Mouse (Mus musculus) heart, adult 2 months (tissue): ENCODE measurements around the gene Ermard. TPM values are rescaled to one million over a fixed set of nuclear protein-coding genes. Genes with fewer than 3 reads are reported as not detected.

Experiments used
- DNase-seq, 2 experiments: peaks; one replicate each; pipeline ENCODE4 v3.0.0; 2021
- H3K27ac ChIP-seq: fragments of 200-600 bp; 2 replicates; pipeline ENCODE4 v1.8.1; 2022
- H3K27me3 ChIP-seq: fragments of 200-500 bp; 2 replicates; pipeline ENCODE4 v1.6.1; 2012; ENCODE audit warnings: mild to moderate bottlenecking, low read length, inconsistent platforms, mixed read lengths; ENCODE audit not compliant: control insufficient read depth, insufficient read depth
- H3K36me3 ChIP-seq: fragments of 200-500 bp; 2 replicates; pipeline ENCODE4 v1.6.1; 2012; ENCODE audit warnings: low read length, inconsistent platforms; ENCODE audit not compliant: control insufficient read depth, insufficient read depth
- H3K4me1 ChIP-seq: fragments of 200-500 bp; 2 replicates; pipeline ENCODE4 v1.6.1; 2011; ENCODE audit warnings: low read length; ENCODE audit not compliant: control insufficient read depth, insufficient read depth
- H3K4me3 ChIP-seq: fragments of 200-600 bp; 2 replicates; pipeline ENCODE4 v1.8.1; 2022
- H3K79me2 ChIP-seq: fragments of 200-500 bp; replicated peaks from 2 replicates; pipeline ENCODE4 v1.6.1; 2012; ENCODE audit warnings: mild to moderate bottlenecking, inconsistent platforms, low read length, moderate library complexity, mixed read lengths; ENCODE audit not compliant: control insufficient read depth, insufficient read depth
- H3K9ac ChIP-seq: fragments of 200-500 bp; 2 replicates; pipeline ENCODE4 v1.6.1; 2012; ENCODE audit warnings: low read depth, mild to moderate bottlenecking, control low read depth, inconsistent platforms, low read length, mixed read lengths
- CTCF ChIP-seq: fragments of 200-600 bp; IDR thresholded peaks from 2 replicates; pipeline ENCODE4 v1.8.1; 2022; ENCODE audit warnings: antibody characterized with exemption, mild to moderate bottlenecking, moderate library complexity
- EP300 ChIP-seq: fragments of 200-500 bp; IDR thresholded peaks from 2 replicates; pipeline ENCODE4 v1.6.1; 2011; ENCODE audit warnings: low read depth, low read length, control low read depth; ENCODE audit not compliant: insufficient read depth
- POLR2A ChIP-seq: fragments of 200-500 bp; IDR thresholded peaks from 2 replicates; pipeline ENCODE4 v1.6.1; 2011; ENCODE audit warnings: mild to moderate bottlenecking, low read depth, low read length, control low read depth; ENCODE audit not compliant: insufficient read depth
- WGBS: fragments of 180-500 bp; shearing (Covaris S2); methylation state at CpG from one replicate; pipeline ENCODE4 v1.1.7; 2018; 5-methylcytosine and 5-hydroxymethylcytosine counted together
- intact Hi-C: fragments of 180-260 bp; cut with DNase I; formaldehyde crosslinking; loops from one replicate; pipeline ENCODE4 v1.15.1; 2025
- polyA plus RNA-seq: library from polyadenylated mRNA; depleted of rRNA; stranded (reverse); fragments of >200 nt; gene quantifications from 2 replicates; pipeline ENCODE4 v1.2.3, GENCODE M21; 2012
- total RNA-seq, 2 experiments: library from RNA; stranded (reverse); gene quantifications; 2 replicates each; pipeline ENCODE4 v1.2.3; 2021

The Ermard gene
- total and polyA plus RNA-seq, 3 experiments, result 23.6 to 34.4 (median 25.8) TPM

DNA sequence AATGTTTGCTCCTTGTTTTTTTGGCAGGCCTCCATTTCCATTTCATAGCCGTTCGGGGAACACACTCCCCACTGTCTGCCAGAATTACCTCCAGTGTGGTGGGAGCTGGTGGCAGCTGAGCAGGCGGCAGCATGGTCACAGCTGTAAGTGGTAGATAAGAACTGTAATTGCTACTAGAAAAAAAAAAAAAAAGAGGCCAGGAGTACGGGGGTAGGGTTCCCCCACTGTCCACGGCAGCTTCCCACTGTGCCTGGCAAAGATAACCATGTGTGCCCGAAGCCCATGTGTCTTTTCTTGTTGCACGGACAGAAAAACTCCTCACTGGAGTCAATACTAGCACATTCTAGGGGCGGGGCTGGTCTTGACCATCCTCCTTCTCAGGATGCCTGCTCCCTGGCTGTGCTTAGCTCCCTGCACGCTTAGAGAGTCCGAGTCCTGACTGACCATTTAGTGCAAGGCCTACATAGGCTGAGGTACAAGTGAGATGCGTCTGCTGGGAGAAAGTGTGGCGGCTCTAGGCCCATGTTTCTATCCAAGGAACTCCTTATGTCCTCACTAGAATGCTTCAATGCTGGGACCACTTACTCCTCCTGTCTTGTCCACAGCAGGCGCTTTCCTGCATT, 43.3 kb downstream of the Ermard start:
- intact Hi-C loops, result no loop called here

DNA sequence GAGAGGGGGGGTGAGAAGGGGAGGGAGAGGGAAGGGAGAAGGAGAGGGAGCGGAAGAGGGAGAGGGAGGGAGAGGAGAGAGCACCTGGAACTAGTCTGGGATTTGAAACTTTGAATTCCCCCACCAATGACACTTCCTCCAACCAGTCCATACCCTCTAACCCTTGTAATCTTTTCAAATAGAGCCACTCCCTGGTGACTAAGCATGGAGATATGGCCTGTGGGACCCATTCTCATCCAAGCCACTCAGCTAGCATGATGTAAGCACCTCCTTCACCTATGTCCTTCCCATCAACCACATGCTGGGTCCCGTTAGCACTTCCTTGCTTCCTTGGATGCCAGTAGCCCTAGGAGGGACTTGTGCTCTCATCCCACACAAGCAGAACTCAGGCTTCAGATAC, 44.0 kb downstream of the Ermard start:
- H3K4me1 ChIP-seq, result no peaks in the 10 kb centered on the region
- H3K36me3 ChIP-seq, result no peaks in the 10 kb centered on the region
- no peaks in the 10 kb centered on the region for H3K27me3 ChIP-seq
- no peak overlapping the region for H3K9ac ChIP-seq
- no peak for TF ChIP-seq EP300
- no peak overlapping the region for H3K4me3 ChIP-seq
- no peak overlapping the region for H3K27ac ChIP-seq
- intact Hi-C loops, result no loop called here
- H3K79me2 ChIP-seq, result no peaks in the 10 kb centered on the region
- 56% methylated on average over 2 of the region's 2 CpGs for WGBS
- no peak for DNase-seq

More for the DNA sequence above, 43.3 kb downstream of the Ermard start:
- H3K79me2 ChIP-seq, result no peaks in the 10 kb centered on the region
- H3K4me3 ChIP-seq, result no peak overlapping the region
- DNase-seq, result no peak
- TF ChIP-seq CTCF (no peak), POLR2A (no peak), EP300 (no peak)
- H3K27me3 ChIP-seq, result no peaks in the 10 kb centered on the region
- H3K27ac ChIP-seq, result no peak overlapping the region
- no peaks in the 10 kb centered on the region for H3K36me3 ChIP-seq
- 41% methylated on average over 13 of the region's 13 CpGs for WGBS
- no peaks in the 10 kb centered on the region for H3K4me1 ChIP-seq
- no peak overlapping the region for H3K9ac ChIP-seq

GRCm38 (mm10) chr17:15088166-15088565, 47.2 kb downstream of the Ermard start:
- Histone ChIP-seq H3K4me3 (no peak overlapping the region), H3K27ac (no peak overlapping the region), H3K79me2 (no peaks in the 10 kb centered on the region), H3K36me3 (no peaks in the 10 kb centered on the region), H3K4me1 (no peaks in the 10 kb centered on the region), H3K9ac (no peak overlapping the region), H3K27me3 (no peaks in the 10 kb centered on the region)
- intact Hi-C loops, result no loop called here
- no peak for DNase-seq
- no peak for TF ChIP-seq POLR2A
- TF ChIP-seq EP300, result no peak
- TF ChIP-seq CTCF, result no peak
- 42% methylated on average over 2 of the region's 2 CpGs for WGBS

- intact Hi-C loops, result no loop called here
- no peak overlapping the region for H3K9ac ChIP-seq
- no peaks in the 10 kb centered on the region for H3K79me2 ChIP-seq
- no peak overlapping the region for H3K27ac ChIP-seq
- no peak overlapping the region for H3K4me3 ChIP-seq
- WGBS, result 40% methylated on average over 8 of the region's 8 CpGs
- TF ChIP-seq POLR2A (no peak), EP300 (no peak), CTCF (no peak)
- DNase-seq, result no peak
- no peaks in the 10 kb centered on the region for H3K4me1 ChIP-seq
- H3K36me3 ChIP-seq, result no peaks in the 10 kb centered on the region
- H3K27me3 ChIP-seq, result no peaks in the 10 kb centered on the region
Measured at GRCm38 (mm10) chr17:15088591-15089001, 47.6 kb downstream of the Ermard start.

- Histone ChIP-seq H3K4me1 (no peaks in the 10 kb centered on the region), H3K4me3 (no peak overlapping the region), H3K36me3 (no peaks in the 10 kb centered on the region), H3K9ac (no peak overlapping the region), H3K27me3 (no peaks in the 10 kb centered on the region), H3K79me2 (no peaks in the 10 kb centered on the region), H3K27ac (no peak overlapping the region)
- no peak for DNase-seq
- WGBS, result 66% methylated on average over 3 of the region's 3 CpGs
- intact Hi-C loops, result no loop called here
- TF ChIP-seq POLR2A (no peak), EP300 (no peak), CTCF (no peak)
Measured at GRCm38 (mm10) chr17:15091739-15092138, 50.7 kb downstream of the Ermard start.

DNA sequence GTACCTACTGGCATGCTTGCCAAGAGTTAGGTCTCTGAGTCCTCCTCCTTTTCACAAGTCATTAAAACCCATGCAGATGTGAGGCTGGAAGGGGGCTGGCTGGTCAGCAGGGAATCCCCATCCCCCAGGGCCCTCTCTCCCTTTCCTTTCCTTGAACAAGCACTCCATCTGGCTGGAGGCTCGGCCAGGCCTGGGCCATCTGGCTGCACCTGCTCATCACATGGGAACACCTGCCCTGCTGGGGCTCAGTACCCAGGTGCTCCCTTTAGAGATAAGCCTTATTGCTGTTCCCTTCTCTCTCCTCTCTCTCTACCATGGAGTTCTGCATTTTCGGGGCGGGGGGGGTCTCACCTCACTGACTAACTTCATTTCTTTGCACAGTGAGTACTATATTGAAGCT, 52.5 kb downstream of the Ermard start:
- TF ChIP-seq POLR2A (no peak), CTCF (no peak), EP300 (no peak)
- Histone ChIP-seq H3K27me3 (no peaks in the 10 kb centered on the region), H3K27ac (no peak overlapping the region), H3K36me3 (no peaks in the 10 kb centered on the region), H3K9ac (no peak overlapping the region), H3K4me1 (no peaks in the 10 kb centered on the region; the same call in 1 of the 2 replicates), H3K4me3 (no peak overlapping the region), H3K79me2 (no peaks in the 10 kb centered on the region)
- intact Hi-C loops, result no loop called here
- 59% methylated on average over 3 of the region's 3 CpGs for WGBS
- no peak for DNase-seq

- DNase-seq, result no peak
- Histone ChIP-seq H3K27me3 (no peaks in the 10 kb centered on the region), H3K4me3 (no peak overlapping the region), H3K27ac (no peak overlapping the region), H3K4me1 (no peaks in the 10 kb centered on the region; the same call in 1 of the 2 replicates), H3K36me3 (no peaks in the 10 kb centered on the region), H3K79me2 (no peaks in the 10 kb centered on the region), H3K9ac (no peak overlapping the region)
- 44% methylated on average over 6 of the region's 6 CpGs for WGBS
- TF ChIP-seq EP300 (no peak), CTCF (no peak)
- intact Hi-C loops, result no loop called here
Measured at GRCm38 (mm10) chr17:15096853-15097252, 55.8 kb downstream of the Ermard start.
